Mouse (Mus musculus): Measurements from ENCODE around the gene Arpc1a. TPM values are rescaled to one million over a fixed set of nuclear protein-coding genes. Genes with fewer than 3 reads are reported as not detected.
"Not testable (repeated sequence)": the region's sequence is repeated elsewhere in the genome, so short reads cannot be mapped to it uniquely, and the experiment has no call there.

Gene Arpc1a
- polyA plus RNA-seq, 1 experiment = 49.7 TPM

DNA sequence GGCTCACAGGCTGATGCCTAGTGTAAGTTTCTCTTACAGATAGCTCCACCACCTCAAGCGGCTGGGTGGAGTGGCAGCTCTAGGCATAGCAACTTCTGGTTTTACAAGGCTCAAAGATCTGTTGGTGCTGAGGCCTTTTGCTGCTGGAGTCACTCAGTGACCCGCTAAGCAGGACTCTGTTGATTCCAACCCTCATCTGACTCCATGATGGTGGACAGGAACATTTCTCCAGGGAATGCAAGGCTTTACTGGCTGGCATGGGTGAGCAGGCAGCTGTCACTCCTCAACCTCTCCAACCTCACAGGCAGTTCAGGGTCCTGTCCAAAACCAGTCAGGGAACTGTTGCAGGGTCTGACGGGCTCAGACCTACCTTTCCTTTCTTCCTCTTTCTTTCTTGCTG is 47.4 kb downstream of the Arpc1a start:
- WGBS = 85% methylated on average over 3 of the region's 3 CpGs
- TF ChIP-seq POLR2A (IDR thresholded peaks at IDR 0.05; ENCODE audit: low read depth, low read length) (no peak), CTCF (IDR thresholded peaks at IDR 0.05; ENCODE audit: extremely low read depth, insufficient read depth, insufficient read length, insufficient replicate concordance) (no peak)
- H3K4me1 ChIP-seq (ENCODE audit: control insufficient read depth, insufficient read depth, insufficient read length) = no peaks in the 10 kb centered on the region
- no peak overlapping the region for H3K4me3 ChIP-seq (ENCODE audit: extremely low read depth, insufficient read depth, insufficient read length)
- no peak for DNase-seq (ENCODE audit: low read depth in 1 of 2, low spot score in 2 of 2)
- no peak overlapping the region for H3K27ac ChIP-seq (ENCODE audit: insufficient read depth, low read length)
- H3K27me3 ChIP-seq (ENCODE audit: control insufficient read depth, insufficient read depth, low read length) = no peaks in the 10 kb centered on the region
- H3K36me3 ChIP-seq (ENCODE audit: control insufficient read depth, insufficient read depth, low read length) = peaks cover 50% of the 10 kb centered on the region

- peaks cover 36% of the 10 kb centered on the region for H3K36me3 ChIP-seq (ENCODE audit: control insufficient read depth, insufficient read depth, low read length)
- H3K4me3 ChIP-seq (ENCODE audit: extremely low read depth, insufficient read depth, insufficient read length); DNase-seq (ENCODE audit: low read depth in 1 of 2, low spot score in 2 of 2); H3K27ac ChIP-seq (ENCODE audit: insufficient read depth, low read length); H3K4me1 ChIP-seq (ENCODE audit: control insufficient read depth, insufficient read depth, insufficient read length); H3K27me3 ChIP-seq (ENCODE audit: control insufficient read depth, insufficient read depth, low read length): not testable (repeated sequence)
- WGBS = 91% methylated on average over 6 of the region's 6 CpGs
Observed at GRCm38 (mm10) chr5:145133275-145133674, 49.6 kb downstream of the Arpc1a start.

DNA sequence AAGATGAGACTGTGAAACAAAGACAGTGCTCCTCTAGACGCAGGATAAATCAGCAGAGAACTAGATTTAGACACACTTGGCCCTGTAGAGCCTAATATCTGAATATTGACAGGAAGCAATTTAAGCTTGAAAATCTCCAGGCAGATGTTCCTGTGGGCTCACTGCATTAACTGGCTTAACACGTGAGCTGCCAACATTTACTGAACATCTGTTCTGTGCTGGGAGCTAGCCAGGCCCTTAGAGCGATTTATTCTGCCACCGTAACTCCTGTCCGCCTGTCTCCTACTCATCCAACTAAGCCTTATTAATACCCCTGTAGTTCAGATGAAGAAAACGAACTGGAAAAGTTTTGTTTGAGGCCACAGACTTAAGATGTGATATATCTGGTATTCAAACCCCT is 55.2 kb downstream of the Arpc1a start:
- no peak for DNase-seq (ENCODE audit: low read depth in 1 of 2, low spot score in 2 of 2)
- TF ChIP-seq POLR2A (IDR thresholded peaks at IDR 0.05; ENCODE audit: low read depth, low read length) (no peak), CTCF (IDR thresholded peaks at IDR 0.05; ENCODE audit: extremely low read depth, insufficient read depth, insufficient read length, insufficient replicate concordance) (no peak)
- H3K4me1 ChIP-seq (ENCODE audit: control insufficient read depth, insufficient read depth, insufficient read length) = no peaks in the 10 kb centered on the region; the same call in 1 of the 2 replicates
- H3K4me3 ChIP-seq (ENCODE audit: extremely low read depth, insufficient read depth, insufficient read length) = peak overlapping the region; percentile 96; the same call in 1 of the 2 replicates
- no peak overlapping the region for H3K27ac ChIP-seq (ENCODE audit: insufficient read depth, low read length)
- no peaks in the 10 kb centered on the region for H3K27me3 ChIP-seq (ENCODE audit: control insufficient read depth, insufficient read depth, low read length)
- 11% methylated on average over 6 of the region's 6 CpGs for WGBS
- peaks cover 22% of the 10 kb centered on the region for H3K36me3 ChIP-seq (ENCODE audit: control insufficient read depth, insufficient read depth, low read length)

GRCm38 (mm10) chr5:145139571-145140519 is 56.2 kb downstream of the Arpc1a start, which contains the start of the genes Pdap1 and Bud31:
TSS of gene Pdap1 (minus strand) at chr5:145140238.
TSS of gene Bud31 (plus strand) at chr5:145140362.
- Histone ChIP-seq H3K36me3 (ENCODE audit: control insufficient read depth, insufficient read depth, low read length) (peaks cover 19% of the 10 kb centered on the region), H3K27me3 (ENCODE audit: control insufficient read depth, insufficient read depth, low read length) (no peaks in the 10 kb centered on the region)
- WGBS = under 1% methylated on average over 84 of the region's 84 CpGs

GRCm38 (mm10) chr5:145140611-145141010 is 57.0 kb downstream of the Arpc1a start:
- TF ChIP-seq POLR2A (IDR thresholded peaks at IDR 0.05; ENCODE audit: low read depth, low read length) (no peak), CTCF (IDR thresholded peaks at IDR 0.05; ENCODE audit: extremely low read depth, insufficient read depth, insufficient read length, insufficient replicate concordance) (no peak)
- no peaks in the 10 kb centered on the region; the same call in 1 of the 2 replicates for H3K4me1 ChIP-seq (ENCODE audit: control insufficient read depth, insufficient read depth, insufficient read length)
- DNase-seq (ENCODE audit: low read depth in 1 of 2, low spot score in 2 of 2) = no peak
- peak overlapping the region; percentile 96 for H3K27ac ChIP-seq (ENCODE audit: insufficient read depth, low read length)
- no peaks in the 10 kb centered on the region for H3K27me3 ChIP-seq (ENCODE audit: control insufficient read depth, insufficient read depth, low read length)
- peak overlapping the region; percentile 96 for H3K4me3 ChIP-seq (ENCODE audit: extremely low read depth, insufficient read depth, insufficient read length)
- WGBS = under 1% methylated on average over 18 of the region's 18 CpGs
- H3K36me3 ChIP-seq (ENCODE audit: control insufficient read depth, insufficient read depth, low read length) = peaks cover 21% of the 10 kb centered on the region

More at GRCm38 (mm10) chr5:145139571-145140519, 56.2 kb downstream of the Arpc1a start, which contains the start of the genes Pdap1 and Bud31:
- TF ChIP-seq POLR2A (IDR thresholded peaks at IDR 0.05; ENCODE audit: low read depth, low read length) (peak; percentile 78), CTCF (IDR thresholded peaks at IDR 0.05; ENCODE audit: extremely low read depth, insufficient read depth, insufficient read length, insufficient replicate concordance) (no peak)
- Histone ChIP-seq H3K27ac (ENCODE audit: insufficient read depth, low read length) (peak within 1 kb of the TSS; percentile 96), H3K4me3 (ENCODE audit: extremely low read depth, insufficient read depth, insufficient read length) (peak within 1 kb of the TSS; percentile 96), H3K4me1 (ENCODE audit: control insufficient read depth, insufficient read depth, insufficient read length) (no peaks in the 10 kb centered on the region; the same call in 1 of the 2 replicates)
- peak; percentile 86 to 90 for DNase-seq (ENCODE audit: low read depth in 1 of 2, low spot score in 2 of 2)

DNA sequence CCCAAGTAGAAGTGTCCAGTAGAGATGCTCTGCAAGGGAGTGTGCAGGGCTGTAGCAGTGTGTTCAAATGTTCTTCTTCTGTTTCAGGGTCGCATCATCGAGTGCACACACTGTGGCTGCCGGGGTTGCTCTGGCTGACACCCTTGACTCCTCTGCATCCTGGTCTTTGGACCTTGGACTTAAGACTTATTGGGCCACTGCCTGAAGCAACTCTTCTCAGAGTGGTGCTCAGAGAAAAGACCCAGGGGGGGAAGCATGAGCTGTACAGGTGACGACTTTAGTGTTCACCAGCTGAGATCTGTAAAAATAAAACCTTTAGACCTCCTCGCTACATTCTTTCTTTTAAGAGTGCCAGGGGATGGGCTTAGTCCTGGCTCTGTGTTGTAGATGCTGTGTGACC is 64.1 kb downstream of the Arpc1a start:
- Histone ChIP-seq H3K4me1 (ENCODE audit: control insufficient read depth, insufficient read depth, insufficient read length) (no peaks in the 10 kb centered on the region), H3K27me3 (ENCODE audit: control insufficient read depth, insufficient read depth, low read length) (no peaks in the 10 kb centered on the region), H3K4me3 (ENCODE audit: extremely low read depth, insufficient read depth, insufficient read length) (no peak overlapping the region), H3K36me3 (ENCODE audit: control insufficient read depth, insufficient read depth, low read length) (peaks cover 66% of the 10 kb centered on the region), H3K27ac (ENCODE audit: insufficient read depth, low read length) (no peak overlapping the region)
- 91% methylated on average over 5 of the region's 5 CpGs for WGBS
- DNase-seq (ENCODE audit: low read depth in 1 of 2, low spot score in 2 of 2) = no peak
- TF ChIP-seq POLR2A (IDR thresholded peaks at IDR 0.05; ENCODE audit: low read depth, low read length) (no peak), CTCF (IDR thresholded peaks at IDR 0.05; ENCODE audit: extremely low read depth, insufficient read depth, insufficient read length, insufficient replicate concordance) (no peak)

GRCm38 (mm10) chr5:145149294-145149693 is 65.7 kb downstream of the Arpc1a start:
- Histone ChIP-seq H3K4me3 (ENCODE audit: extremely low read depth, insufficient read depth, insufficient read length) (no peak overlapping the region), H3K27ac (ENCODE audit: insufficient read depth, low read length) (no peak overlapping the region), H3K36me3 (ENCODE audit: control insufficient read depth, insufficient read depth, low read length) (peaks cover 62% of the 10 kb centered on the region), H3K4me1 (ENCODE audit: control insufficient read depth, insufficient read depth, insufficient read length) (no peaks in the 10 kb centered on the region), H3K27me3 (ENCODE audit: control insufficient read depth, insufficient read depth, low read length) (no peaks in the 10 kb centered on the region)
- no peak for DNase-seq (ENCODE audit: low read depth in 1 of 2, low spot score in 2 of 2)
- TF ChIP-seq POLR2A (IDR thresholded peaks at IDR 0.05; ENCODE audit: low read depth, low read length) = no peak
- no peak for TF ChIP-seq CTCF (IDR thresholded peaks at IDR 0.05; ENCODE audit: extremely low read depth, insufficient read depth, insufficient read length, insufficient replicate concordance)
- 86% methylated on average over 6 of the region's 6 CpGs for WGBS

Measured in spleen, adult 2 months (tissue).